Mouse (Mus musculus) kidney, postnatal 36 days (tissue): ENCODE measurements around the gene Slc37a4.
A peak's percentile ranks its signal among the peaks of the same experiment; 100 is the strongest.
"Not testable (repeated sequence)": the region's sequence is repeated elsewhere in the genome, so short reads cannot be mapped to it uniquely, and the experiment has no call there.

Experiments used
- DNase-seq, 2 experiments: peaks; one replicate each; pipeline ENCODE4 v3.0.0; 2021 to 2022; ENCODE audit warnings: mixed read lengths in 2 of 2

Slc37a4 gene

GRCm38 (mm10) chr9:44399114-44399794 lies 2.6 kb downstream of the Slc37a4 start:
- DNase-seq, result peak in 1 of 2 experiments; percentile 34

DNA sequence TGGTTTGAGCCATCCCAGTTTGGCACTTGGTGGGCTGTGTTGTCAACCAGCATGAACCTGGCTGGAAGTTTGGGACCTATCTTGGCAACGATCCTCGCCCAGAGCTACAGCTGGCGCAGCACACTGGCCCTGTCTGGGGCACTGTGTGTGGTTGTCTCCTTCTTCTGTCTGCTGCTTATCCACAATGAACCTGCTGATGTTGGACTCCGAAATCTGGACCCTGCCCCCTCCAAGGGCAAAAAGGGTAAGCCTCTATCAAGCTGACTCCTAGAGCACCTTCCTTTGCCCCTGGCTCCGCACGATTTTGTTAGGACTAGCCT lies 3.1 kb downstream of the Slc37a4 start:
- peak; percentile 49 to 66 for DNase-seq

- DNase-seq, result peak; percentile 80 to 91
Measured at GRCm38 (mm10) chr9:44401081-44401480, 4.4 kb downstream of the Slc37a4 start.

DNA sequence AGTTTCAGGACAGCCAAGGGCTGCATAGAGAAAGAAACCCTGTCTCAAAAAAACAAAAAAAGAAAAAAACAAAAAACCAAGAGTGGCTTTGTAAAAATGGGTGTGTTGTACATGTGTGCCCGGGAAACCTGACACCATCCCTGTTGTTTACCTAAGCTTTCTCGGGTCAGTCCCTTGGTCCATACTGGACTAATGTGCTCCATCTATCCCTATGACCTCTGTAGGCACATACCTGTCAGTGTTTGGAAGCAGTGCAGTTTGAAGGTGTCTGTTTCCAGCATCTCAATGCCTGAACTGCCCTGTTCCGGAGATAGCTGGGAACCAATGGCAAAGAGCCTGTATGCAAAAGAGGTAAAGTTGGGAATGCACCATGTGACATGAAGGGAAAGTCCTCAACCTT lies 8.4 kb downstream of the Slc37a4 start:
- DNase-seq, result no peak

GRCm38 (mm10) chr9:44406906-44407751 lies 10.5 kb downstream of the Slc37a4 start, which contains the start of the genes Rps25 and Trappc4:
Rps25 (plus strand) TSS chr9:44407139.
Trappc4 (minus strand) TSS chr9:44407600.
- DNase-seq, result peak; percentile 94 to 96

DNA sequence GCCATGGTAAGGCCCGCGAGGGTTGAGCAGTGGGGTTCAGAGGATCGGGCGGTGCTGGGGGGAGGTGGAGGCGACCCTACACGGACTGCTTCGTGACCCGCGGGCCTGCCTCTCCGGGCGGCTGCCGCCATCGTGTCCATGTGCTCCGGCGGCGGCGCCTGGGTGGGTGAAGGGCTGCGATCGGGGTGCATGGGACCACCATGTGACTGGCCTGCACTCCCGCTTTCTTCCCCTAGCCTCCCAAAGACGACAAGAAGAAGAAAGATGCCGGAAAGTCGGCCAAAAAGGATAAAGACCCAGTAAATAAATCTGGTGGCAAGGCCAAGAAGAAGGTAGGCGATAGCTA lies 11.1 kb downstream of the Slc37a4 start:
- no peak for DNase-seq

- not testable (repeated sequence) for DNase-seq
Measured at GRCm38 (mm10) chr9:44408693-44409092, 12.0 kb downstream of the Slc37a4 start.

- DNase-seq, result no peak
Measured at GRCm38 (mm10) chr9:44410647-44411336, 14.1 kb downstream of the Slc37a4 start.

- DNase-seq, result no peak
Measured at GRCm38 (mm10) chr9:44411601-44412130, 15.0 kb downstream of the Slc37a4 start.

DNA sequence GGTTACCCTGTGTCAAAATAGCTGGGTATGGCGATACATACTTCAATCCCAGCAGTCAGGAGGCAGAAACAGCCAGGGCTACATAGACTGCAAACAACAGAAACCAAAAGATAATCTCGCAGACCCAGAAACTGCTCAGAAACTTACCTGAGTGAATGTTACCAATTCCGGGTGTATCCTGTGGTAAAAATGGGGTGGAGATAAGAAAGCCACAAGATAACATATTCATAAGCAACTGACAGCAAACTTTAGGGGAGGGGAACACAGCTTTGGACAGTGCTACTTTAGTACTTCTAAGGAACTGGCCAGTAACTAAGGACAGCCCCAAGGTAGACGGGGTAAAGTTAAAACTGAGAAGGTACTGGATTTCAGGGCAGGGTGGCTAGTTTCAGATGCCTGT lies 15.7 kb downstream of the Slc37a4 start:
- no peak for DNase-seq

- DNase-seq, result no peak
Measured at GRCm38 (mm10) chr9:44412781-44413180, 16.1 kb downstream of the Slc37a4 start.

DNA sequence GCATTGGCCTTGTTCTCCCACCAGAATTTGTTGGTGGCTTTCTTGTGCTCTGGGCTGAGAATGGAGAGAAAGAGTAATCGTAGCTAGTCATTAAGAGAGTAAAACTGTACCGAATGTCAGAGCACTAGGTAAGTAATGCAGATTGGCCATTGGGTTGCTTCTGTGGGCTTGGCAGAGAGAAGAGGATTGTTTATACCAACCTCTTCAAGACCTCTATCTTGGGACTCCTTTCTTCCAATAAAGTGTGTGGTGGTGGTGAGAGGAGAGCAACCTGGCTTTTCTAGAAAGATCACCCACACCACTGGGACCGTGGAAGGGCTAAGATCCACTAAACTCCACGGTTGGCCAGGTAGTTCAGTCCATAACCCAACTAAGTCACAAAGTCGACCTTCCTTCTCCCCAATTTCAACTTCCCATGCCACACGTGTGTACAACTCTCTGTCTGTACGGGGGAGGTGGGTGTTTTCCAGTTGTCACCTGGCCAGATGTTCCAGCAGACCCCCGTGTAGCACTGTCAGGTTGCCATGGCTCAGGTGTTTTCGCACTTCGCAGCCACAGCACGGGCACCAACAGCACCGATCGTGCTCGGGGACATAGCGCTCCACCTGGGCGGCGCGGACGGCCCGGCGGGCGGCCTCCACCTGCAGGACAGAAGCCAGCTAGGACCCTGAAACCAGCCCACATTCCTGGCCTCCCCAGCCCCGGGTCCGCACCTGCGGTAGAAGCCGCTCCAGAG lies 20.7 kb downstream of the Slc37a4 start:
- DNase-seq, result no peak

DNA sequence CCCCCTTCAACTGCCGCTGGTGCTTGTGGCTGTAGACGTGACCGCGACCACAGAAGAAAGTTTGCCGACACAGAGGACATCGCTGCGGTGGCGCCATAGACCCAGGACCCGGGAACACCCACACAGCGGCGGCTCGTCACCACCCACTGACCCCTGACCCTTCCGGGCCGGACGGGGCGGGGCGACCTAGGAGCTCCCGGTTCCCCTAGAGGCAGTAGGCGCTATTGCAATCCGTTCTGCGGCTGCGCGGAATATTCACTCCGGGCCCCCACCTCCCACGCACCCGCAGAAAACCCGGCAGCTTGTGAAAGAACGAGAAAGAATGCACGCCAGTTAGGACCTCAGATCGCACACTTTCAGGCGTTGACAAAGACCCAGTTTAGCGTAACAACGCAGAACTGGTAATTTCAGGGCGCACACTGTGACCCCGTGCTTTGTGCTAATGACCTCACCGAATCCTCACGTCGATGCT lies 21.3 kb downstream of the Slc37a4 start:
- DNase-seq, result peak; percentile 94 to 99

DNA sequence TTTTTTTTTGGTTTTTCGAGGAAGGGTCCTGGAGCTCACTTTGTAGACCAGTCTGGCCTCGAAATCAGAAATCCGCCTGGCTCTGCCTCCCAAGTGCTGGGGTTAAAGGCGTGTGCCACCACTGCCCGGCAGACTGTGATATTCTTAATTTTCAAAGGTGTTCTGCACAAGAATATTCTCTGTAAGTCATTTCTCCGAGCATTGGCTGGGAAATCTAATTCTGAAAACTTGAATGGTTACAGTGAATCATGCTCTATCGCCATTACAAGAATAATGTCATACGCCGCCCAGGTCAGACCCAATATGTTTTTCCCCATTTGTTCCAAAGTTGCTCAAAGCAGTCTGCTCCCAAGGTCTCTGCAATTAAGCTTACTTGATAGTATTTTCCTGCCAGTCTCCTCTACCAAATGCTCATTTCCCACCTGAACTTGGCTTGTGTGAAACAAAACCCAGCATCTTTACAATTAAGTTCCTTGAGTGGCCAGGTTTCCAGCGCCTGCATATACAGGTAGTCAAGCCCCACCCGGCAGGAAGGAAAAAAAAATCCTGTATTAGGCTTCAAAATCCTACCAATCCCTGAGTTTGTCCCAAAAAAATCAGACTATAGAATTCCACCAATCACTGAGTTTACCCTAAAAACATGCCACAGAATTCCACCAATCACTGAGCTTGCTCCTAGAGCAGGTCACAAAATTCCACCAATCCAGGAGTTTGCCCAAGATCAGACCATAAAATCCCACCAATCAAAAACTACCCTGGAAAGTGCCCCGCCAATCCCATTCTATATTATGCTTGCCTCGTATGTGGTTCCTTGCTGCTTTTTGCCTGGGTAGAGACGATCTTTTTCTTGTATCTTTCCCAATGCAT lies 22.1 kb downstream of the Slc37a4 start, which contains the start of gene Ccdc84:
Ccdc84 (minus strand) TSS at position 51 of the 867 bp plus-strand sequence.
- no peak for DNase-seq

- not testable (repeated sequence) for DNase-seq
Measured at GRCm38 (mm10) chr9:44419730-44420129, 23.1 kb downstream of the Slc37a4 start.

- no peak for DNase-seq
Measured at GRCm38 (mm10) chr9:44420280-44420898, 23.7 kb downstream of the Slc37a4 start.

DNA sequence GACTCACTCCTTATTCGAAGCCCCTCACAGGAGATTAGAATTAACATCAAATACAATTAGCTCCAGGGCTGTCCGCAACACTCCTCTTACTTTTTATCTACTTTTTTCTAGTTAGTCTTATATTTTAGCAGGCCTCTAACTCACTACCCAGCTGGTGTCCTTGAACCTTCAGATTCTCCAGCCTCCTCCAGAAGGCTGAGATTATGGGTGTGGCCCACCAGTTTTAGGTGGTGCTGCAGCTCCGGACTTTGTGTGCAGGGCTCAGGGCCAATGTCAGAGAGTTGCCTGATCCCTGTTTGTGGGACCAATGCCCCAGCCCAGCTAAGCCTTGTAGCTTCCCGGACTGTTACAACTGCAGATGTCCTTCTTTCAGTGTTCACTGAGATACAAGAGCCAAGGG lies 26.9 kb downstream of the Slc37a4 start:
- DNase-seq, result no peak

DNA sequence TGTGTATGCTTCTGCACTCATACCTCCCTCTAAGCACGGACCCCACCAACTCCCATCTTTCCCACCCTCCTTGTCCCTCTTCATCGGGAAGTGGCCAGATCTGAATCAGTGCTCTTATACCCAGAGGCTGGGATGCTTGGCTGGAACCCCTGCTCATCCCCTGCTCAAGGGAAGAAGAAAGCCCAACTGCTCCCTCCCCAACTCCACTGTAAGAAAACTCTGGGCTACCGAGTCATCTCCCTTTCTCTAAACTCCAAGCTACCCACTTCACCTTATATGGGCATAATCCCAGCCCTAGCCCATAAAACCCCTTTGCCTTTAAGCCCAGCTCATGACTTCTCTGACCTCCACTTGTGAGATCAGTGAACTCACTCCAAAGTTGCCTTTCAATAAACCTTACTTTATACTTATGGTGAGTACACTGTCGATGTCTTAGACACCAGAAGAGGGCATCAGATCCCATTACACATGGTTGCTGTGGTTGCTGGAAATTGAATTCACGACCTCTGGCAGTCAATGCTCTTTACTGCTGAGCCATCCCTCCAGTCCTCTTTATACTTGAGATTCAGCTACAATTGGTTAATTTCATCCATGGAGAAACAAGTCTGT lies 36.0 kb downstream of the Slc37a4 start:
- DNase-seq, result no peak

GRCm38 (mm10) chr9:44435747-44436146 lies 39.1 kb downstream of the Slc37a4 start:
- no peak for DNase-seq

DNA sequence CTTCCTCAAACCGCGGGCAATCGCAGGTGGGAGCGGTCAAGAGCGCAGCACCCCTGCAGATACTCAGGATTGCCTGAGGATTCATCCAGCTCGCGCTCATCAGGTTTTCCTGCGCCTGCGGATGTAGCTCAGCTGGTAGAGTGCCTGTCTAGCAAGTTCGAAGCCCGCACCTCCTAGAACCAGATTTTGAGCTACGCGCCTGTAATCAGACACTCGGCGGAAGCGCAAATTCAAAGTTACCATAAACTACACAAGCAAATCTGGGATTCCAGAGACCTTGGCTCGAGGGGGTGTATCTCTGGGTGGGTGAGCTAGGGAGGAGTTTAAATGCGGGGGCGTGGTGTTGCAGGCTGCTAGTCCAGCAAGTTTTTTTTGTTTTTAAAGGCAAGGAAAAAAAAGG lies 44.3 kb downstream of the Slc37a4 start, which contains the start of gene Foxr1:
Foxr1 (minus strand) TSS at position 176 of the 400 bp plus-strand sequence.
- DNase-seq, result no peak
